Mouse (Mus musculus) embryo, embryonic 11.5 days (tissue): ENCODE results near the gene Mbd3l2.
"Not testable (repeated sequence)": the region's sequence is repeated elsewhere in the genome, so short reads cannot be mapped to it uniquely, and the experiment has no call there.

Experiments used
- DNase-seq: peaks from one replicate; pipeline ENCODE4 v3.0.0-alpha.2; 2012; ENCODE audit warnings: low read depth, low spot score

Gene Mbd3l2

DNA sequence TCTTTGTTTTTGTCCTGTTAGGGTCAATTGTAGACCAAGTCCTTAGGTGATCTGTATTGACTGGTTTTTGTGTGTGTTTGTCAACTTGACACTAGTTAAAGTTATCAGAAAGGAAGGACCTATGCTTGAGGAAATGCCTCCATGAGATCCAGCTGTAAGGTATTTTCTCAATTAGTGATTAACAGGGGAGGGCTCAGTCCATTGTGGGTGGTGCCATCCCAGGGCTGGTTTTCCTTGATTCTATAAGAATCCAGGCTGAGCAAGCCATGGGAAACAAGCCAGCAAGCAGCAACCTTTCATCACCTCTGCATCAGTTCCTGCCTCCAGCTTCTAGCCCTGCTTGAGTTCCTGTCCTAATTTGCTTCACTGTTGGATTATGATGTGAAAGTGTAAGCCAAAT, at the start of gene Mbd3l2:
Mbd3l2 (plus strand) TSS at position 301 of the 400 bp plus-strand sequence.
- DNase-seq: no peak

DNA sequence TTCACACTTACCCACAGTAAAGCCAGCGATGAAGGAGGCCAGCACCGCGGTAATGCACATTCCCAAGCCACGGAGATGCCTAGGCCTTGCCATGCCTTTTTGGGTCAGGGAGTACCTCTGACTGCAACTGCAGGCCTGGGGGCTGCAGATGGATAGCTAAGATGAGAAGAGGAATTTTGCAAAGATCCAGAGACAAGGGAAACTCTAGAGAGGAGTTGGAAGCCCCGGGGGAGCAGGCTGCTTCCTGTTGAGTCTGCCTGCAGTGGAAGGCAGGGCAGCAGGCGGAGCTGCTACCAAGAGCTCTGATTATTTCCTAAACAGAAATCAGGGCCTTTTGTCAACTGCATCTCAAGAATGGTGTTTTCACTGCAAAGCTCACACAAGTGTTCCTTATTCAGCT, 44.7 kb upstream of the Mbd3l2 start:
- DNase-seq: no peak

DNA sequence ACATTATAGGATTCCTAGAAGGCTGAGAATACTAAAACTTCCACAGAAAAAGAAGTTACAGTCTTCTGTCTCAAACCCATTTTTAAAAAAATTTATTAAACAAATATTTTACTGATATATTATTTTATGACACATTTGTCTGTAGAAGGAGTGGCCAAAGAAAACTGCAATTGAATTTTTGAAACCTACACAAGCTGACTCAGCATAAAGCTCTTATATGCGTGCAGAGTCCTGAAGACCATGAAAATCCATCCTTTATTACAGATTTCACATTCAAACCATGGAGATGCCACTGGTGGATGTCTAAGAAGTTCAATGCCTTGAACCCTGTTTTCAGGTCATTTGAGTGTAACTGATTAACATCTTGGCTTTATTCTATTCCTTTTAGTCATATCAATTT, 30.8 kb upstream of the Mbd3l2 start:
- no peak for DNase-seq

DNA sequence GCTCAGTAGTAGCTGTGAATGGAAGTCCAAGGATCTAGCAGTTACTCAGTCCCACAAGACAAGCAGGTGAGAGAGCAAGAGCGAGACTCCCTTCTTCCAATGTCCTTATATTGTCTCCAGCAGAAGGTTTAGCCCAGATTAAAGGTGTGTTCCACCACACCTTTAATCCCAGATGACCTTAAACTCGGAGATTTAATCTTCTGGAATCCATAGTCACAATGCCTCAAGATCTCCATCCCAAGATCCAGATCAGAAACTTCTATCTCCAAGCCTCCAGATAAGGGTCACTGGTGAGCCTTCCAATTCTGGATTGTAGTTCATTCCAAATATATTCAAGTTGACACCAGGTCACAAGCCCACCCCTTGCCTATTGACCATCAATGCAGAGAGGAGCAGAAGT, 27.6 kb upstream of the Mbd3l2 start, which contains the start of gene Naalad2:
Naalad2 (minus strand) TSS at position 101 of the 400 bp plus-strand sequence.
- DNase-seq: not testable (repeated sequence)

DNA sequence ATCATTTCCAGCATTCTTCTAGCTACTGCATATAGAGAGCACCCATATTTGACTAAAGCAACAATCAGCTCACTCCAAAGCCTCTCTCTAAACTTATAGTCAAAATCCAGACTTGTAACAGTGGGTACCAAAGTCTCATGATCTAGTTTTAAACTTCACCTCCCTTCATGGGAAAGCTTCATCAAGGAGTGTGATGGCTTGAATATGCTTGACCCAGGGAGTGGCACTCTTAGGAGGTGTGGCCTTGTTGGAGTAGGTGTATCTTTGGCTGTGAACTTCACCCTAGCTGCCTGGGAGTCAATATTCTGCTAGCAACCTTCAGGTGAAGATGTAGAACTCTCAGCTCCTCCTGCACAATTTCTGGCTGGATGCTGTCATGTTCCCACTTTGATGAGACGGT, 26.3 kb upstream of the Mbd3l2 start, which contains the start of gene Ubtfl1:
Ubtfl1 (plus strand) TSS at position 301 of the 400 bp plus-strand sequence.
- DNase-seq: no peak

DNA sequence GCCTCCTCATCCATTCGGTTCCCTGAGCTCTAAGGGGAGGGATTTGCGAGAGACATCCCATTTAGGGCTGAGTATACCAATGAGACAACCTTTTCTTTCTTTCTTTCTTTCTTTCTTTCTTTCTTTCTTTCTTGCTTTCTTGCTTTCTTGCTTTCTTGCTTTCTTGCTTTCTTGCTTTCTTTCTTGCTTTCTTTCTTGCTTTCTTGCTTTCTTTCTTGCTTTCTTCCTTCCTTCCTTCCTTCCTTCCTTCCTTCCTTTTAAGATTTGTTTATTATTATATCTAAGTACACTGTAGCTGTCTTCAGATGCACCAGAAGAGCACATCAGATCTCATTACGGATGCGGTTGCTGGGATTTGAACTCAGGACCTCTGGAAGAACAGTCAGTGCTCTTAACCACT, 18.1 kb upstream of the Mbd3l2 start:
- DNase-seq: not testable (repeated sequence)

DNA sequence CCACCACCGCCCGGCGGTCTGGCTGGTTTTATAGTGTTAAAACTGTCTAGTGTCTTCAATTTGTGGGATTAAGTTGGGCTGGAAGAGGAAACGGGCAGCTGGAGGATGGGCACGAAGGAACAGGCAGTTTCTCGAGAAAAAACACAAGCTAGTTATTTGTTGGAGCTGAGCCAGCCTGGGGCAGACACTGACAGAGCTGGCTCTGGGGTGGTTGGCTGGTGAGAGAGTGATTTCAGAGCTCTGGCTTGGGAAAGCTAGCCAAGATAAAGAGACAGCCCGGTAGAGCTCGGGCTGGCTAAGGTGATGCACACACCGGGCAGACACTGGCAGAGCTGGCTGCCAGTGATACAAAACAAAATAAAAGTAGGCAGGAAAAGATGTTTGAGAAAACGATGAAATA, 1.2 kb downstream of the Mbd3l2 start:
- no peak for DNase-seq

DNA sequence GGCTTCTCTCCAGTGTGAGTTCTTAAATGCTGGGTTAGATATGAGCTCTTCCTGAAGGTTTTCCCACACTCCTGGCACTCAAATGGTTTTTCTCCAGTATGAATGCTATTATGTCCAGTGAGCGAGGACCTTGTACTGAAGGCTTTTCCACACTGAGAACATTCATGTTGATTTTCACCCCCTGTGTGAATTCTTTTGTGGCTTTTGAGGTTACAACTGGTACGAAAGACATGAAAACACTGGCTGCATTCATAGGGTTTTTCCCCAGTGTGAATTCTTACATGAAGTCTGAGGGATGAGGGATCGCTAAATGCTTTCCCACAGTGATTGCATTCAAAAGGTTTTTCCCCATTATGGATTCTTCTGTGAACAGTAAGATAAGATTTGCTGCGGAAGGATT, 26.1 kb downstream of the Mbd3l2 start:
- no peak for DNase-seq

DNA sequence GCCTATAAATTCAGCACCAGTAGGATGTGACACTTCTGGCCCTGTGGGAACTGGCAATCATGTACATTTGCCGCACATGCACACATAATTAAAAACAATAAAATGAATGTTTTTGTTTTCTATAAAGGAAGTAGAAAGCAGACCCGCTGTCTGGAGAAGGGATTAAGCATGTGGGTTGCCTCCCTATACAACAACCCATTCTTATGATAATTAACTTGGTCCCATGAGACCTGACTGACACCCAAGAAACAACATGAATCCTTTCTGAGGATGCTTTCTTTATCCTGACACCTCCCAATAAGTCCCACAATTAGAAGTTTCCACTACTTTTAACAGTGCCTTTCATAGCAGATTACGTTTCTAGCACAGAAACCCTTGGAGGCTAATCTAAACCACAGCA, 36.9 kb downstream of the Mbd3l2 start:
- no peak for DNase-seq

DNA sequence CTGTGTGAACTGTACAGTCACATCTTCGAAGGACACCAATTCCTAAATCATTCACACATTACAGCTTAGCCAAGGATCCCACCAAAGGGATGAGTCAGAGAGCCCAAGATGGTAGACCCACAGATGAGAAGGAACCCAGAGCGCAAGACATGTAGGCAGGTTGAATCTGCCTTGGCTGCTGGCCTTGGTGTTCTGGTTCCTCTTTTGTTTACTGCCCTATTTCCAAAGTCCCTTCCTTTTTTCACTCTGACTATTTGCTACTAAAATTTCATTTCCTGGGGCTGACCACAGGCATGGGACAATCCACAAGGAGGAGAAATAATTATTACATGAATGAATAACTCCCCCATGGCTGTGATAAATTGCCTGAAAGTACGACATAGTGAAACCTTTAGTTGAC, 37.6 kb downstream of the Mbd3l2 start:
- no peak for DNase-seq

DNA sequence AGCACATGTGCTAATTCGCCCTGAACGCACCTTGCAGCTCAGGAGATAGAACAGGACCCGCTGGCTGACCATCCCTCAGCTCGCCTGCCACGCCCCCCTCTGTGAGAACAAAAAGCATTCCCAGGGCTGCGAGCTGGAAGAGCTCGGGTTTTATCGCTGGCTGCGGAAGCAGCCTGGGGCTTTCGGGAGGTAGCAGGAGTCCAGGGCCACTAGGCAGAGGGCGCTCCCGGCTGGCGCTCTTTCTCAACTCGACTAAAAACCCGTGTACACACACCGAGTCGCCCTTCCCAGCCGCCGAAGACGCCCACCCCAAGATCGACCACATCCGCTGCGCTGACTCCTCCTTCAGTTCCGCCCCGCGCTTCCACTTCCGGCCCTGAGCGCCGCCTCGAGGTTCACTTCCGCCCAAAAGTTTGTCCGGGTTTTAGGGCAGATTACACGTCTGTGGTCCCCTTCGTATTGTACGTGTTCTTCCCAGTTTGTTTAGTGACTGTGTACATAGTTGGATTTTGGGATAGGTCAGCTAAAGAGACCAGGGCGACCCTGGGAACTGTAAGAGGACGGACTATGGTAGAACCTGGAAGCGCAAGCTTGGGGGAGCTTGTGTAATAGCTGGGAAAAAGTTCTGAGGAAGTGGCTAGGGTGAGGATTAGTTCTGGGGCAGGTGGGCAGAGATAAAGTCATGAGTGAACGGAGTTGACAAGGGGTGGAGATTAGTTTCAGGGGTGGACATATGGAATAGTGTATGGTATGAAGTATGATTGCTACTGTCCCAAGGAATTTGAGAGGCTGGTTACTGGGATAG, 43.1 kb downstream of the Mbd3l2 start:
- DNase-seq: peak; percentile 67

DNA sequence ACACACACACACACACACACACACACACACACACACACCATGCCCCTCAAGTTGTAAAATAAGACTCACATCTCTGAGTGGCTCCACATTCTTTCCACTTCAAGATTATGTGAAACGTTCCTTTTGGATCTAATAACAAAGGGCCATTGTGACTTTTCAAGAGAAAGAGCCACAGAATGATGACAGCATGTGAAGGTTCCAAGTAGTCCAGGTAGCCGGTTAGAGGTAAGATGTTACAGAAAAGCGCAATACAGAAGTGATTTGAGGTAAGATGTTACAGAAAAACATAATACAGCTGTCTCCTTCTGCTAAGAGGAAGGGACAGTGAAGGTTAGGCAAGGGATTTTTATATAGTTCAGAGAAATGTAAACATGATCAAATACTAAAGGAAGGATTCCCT, 47.7 kb downstream of the Mbd3l2 start, which contains the start of the genes Zfp558 and Mbd3l1:
Zfp558 (minus strand) TSS at position 101 of the 400 bp plus-strand sequence.
Mbd3l1 (plus strand) TSS at position 192 of the 400 bp plus-strand sequence.
- DNase-seq: no peak
